Mouse (Mus musculus): ENCODE data around the gene Trpm2. TPM values are rescaled to one million over a fixed set of nuclear protein-coding genes. Genes with fewer than 3 reads are reported as not detected.

Trpm2 gene
- polyA plus RNA-seq, 1 experiment from 2014 or later: 0.19 TPM

- ATAC-seq (ENCODE audit: extremely low read depth, insufficient number of reproducible peaks, low FRiP score, low TSS enrichment): no peak
- WGBS: 42% methylated on average over 2 of the region's 2 CpGs
- no peak overlapping the region for H3K9ac ChIP-seq
- no peak overlapping the region for H3K4me2 ChIP-seq
- H3K36me3 ChIP-seq: no peaks in the 10 kb centered on the region
- H3K27me3 ChIP-seq (replicated peaks): no peaks in the 10 kb centered on the region
- no peak overlapping the region for H3K27ac ChIP-seq (replicated peaks)
- H3K9me3 ChIP-seq: no peaks in the 10 kb centered on the region
- no peaks in the 10 kb centered on the region for H3K4me1 ChIP-seq
- no peak overlapping the region for H3K4me3 ChIP-seq
Measured at GRCm38 (mm10) chr10:77939685-77940084, 30.7 kb downstream of the Trpm2 start.

DNA sequence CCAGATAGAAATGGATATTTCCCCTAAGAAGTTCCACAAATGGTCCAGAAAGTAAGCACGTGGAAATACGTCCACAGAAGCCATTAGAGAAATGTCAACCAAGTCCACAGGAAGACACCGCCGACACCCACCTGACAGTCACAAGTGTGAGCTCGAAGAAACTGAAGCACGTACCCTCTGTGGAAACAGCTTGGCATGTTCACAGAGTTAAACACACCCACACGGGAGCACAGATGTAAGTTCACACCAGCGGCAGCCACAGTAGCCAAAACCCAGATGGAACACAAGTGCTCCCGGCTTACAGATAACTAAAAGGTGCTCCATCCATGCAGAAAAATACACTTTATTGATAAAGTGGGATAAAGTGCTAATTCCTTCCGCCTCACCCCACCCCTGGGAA lies 43.0 kb downstream of the Trpm2 start:
- peaks cover 15% of the 10 kb centered on the region; the same call in 1 of the 2 replicates for H3K27me3 ChIP-seq (replicated peaks)
- no peak overlapping the region for H3K9ac ChIP-seq
- H3K27ac ChIP-seq (replicated peaks): no peak overlapping the region
- no peaks in the 10 kb centered on the region for H3K4me1 ChIP-seq
- no peaks in the 10 kb centered on the region for H3K36me3 ChIP-seq
- H3K4me2 ChIP-seq: no peak overlapping the region
- H3K4me3 ChIP-seq: no peak overlapping the region
- WGBS: 78% methylated on average over 10 of the region's 10 CpGs
- no peak for ATAC-seq (ENCODE audit: extremely low read depth, insufficient number of reproducible peaks, low FRiP score, low TSS enrichment)
- H3K9me3 ChIP-seq: no peaks in the 10 kb centered on the region

DNA sequence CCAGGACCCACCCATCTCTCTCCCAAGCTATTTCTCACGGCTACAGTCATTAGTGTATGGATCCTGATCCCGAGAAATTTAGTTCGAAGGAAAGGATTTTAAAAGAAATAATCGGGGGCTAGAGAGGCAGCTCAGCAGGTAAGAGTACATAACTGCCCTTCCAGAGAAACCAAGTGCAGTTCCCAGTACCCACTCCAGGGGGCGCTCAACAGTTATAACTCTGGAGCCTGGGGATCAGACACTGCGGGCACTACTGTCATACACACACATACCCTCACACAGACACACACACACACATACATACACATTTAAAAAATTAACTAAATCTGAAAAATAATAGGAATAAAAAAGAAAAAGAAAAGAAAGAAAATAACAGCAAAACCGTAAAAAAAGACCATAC lies 44.2 kb downstream of the Trpm2 start:
- no peaks in the 10 kb centered on the region for H3K4me1 ChIP-seq
- H3K27ac ChIP-seq (replicated peaks): no peak overlapping the region
- ATAC-seq (ENCODE audit: extremely low read depth, insufficient number of reproducible peaks, low FRiP score, low TSS enrichment): no peak
- WGBS: 30% methylated on average over 7 of the region's 7 CpGs
- H3K9me3 ChIP-seq: no peaks in the 10 kb centered on the region
- H3K9ac ChIP-seq: no peak overlapping the region
- no peak overlapping the region for H3K4me3 ChIP-seq
- H3K4me2 ChIP-seq: no peak overlapping the region
- no peaks in the 10 kb centered on the region for H3K36me3 ChIP-seq
- peaks cover 23% of the 10 kb centered on the region; the same call in 1 of the 2 replicates for H3K27me3 ChIP-seq (replicated peaks)

DNA sequence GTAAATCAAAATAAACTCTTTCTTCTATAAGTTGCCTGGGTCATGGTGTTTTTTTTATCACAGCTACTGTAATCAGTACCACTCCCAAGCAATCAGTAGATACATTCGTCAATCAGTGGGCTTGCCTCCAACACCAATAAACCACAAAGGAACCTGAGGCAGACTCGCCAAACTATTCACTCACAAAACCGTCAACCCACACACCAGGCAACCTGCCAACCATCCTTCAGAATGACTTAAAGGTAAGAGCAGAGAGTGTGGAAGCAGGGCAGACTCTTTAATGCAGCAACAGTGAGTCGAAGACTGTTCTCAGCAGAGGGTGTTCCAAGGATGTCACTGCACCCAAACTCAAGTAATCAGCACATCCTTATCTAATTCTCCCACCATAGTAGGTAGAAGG lies 47.7 kb downstream of the Trpm2 start:
- Histone ChIP-seq H3K27me3 (replicated peaks) (peaks cover 23% of the 10 kb centered on the region; the same call in 1 of the 2 replicates), H3K4me2 (no peak overlapping the region), H3K36me3 (no peaks in the 10 kb centered on the region), H3K4me3 (no peak overlapping the region), H3K9ac (no peak overlapping the region), H3K4me1 (no peaks in the 10 kb centered on the region), H3K9me3 (no peaks in the 10 kb centered on the region), H3K27ac (replicated peaks) (no peak overlapping the region)
- no peak for ATAC-seq (ENCODE audit: extremely low read depth, insufficient number of reproducible peaks, low FRiP score, low TSS enrichment)
- 49% methylated on average over 4 of the region's 4 CpGs for WGBS

GRCm38 (mm10) chr10:77921009-77921408 lies 49.4 kb downstream of the Trpm2 start:
- Histone ChIP-seq H3K36me3 (no peaks in the 10 kb centered on the region), H3K4me3 (no peak overlapping the region), H3K4me1 (no peaks in the 10 kb centered on the region), H3K9ac (no peak overlapping the region), H3K9me3 (no peaks in the 10 kb centered on the region), H3K4me2 (no peak overlapping the region), H3K27me3 (replicated peaks) (peaks cover 23% of the 10 kb centered on the region; the same call in 1 of the 2 replicates), H3K27ac (replicated peaks) (no peak overlapping the region)
- ATAC-seq (ENCODE audit: extremely low read depth, insufficient number of reproducible peaks, low FRiP score, low TSS enrichment): no peak; the same call in 1 of the 2 replicates
- 50% methylated on average over 5 of the region's 5 CpGs for WGBS

DNA sequence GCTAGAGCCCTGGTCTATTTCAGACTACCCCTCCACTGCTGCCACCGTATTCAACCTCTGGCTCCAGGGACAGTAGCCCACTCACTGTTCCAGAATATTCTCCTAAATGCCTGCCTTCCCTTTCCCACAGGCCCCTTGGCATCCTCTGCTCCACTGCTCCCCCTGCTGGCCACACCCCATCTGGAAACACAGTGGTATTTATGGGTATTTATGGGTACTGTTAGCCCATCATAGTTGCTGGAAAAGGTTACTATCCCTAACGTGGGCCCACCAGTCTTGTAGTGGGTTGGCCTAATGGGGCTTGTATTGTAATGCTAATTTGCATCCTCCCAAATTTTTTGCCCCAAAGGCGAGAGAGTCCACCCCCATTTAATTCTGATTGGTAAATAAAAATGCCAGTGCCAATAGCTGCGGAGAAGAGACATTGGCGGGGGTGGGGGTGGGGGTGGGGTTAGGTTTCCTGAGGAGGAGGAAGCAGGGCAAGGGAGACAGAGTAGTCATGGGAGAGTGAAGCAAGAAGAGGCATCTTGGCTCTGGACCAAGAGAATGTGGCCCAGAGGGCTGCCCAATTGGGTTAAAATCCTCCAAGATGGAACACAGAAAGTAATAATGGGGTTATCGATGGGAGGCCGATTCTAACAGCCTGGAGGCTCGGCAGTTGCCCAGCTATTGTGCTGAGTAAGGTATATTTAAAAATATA lies 53.6 kb downstream of the Trpm2 start:
- Histone ChIP-seq H3K9me3 (no peaks in the 10 kb centered on the region), H3K9ac (no peak overlapping the region), H3K27ac (replicated peaks) (no peak overlapping the region), H3K4me3 (no peak overlapping the region), H3K36me3 (no peaks in the 10 kb centered on the region), H3K4me1 (peaks cover 17% of the 10 kb centered on the region), H3K4me2 (no peak overlapping the region), H3K27me3 (replicated peaks) (0 out of 2 replicates have a peak, but pooled peaks cover 5% of the 10 kb centered on the region)
- WGBS: 60% methylated on average over 8 of the region's 8 CpGs
- no peak for ATAC-seq (ENCODE audit: extremely low read depth, insufficient number of reproducible peaks, low FRiP score, low TSS enrichment)

GRCm38 (mm10) chr10:77913292-77913691 lies 57.1 kb downstream of the Trpm2 start:
- Histone ChIP-seq H3K9ac (no peak overlapping the region), H3K4me2 (no peak overlapping the region), H3K27me3 (replicated peaks) (0 out of 2 replicates have a peak, but pooled peaks cover 7% of the 10 kb centered on the region), H3K27ac (replicated peaks) (no peak overlapping the region), H3K4me3 (no peak overlapping the region), H3K4me1 (peaks cover 17% of the 10 kb centered on the region), H3K9me3 (no peaks in the 10 kb centered on the region), H3K36me3 (no peaks in the 10 kb centered on the region)
- no peak for ATAC-seq (ENCODE audit: extremely low read depth, insufficient number of reproducible peaks, low FRiP score, low TSS enrichment)
- 53% methylated on average over 4 of the region's 4 CpGs for WGBS

- Histone ChIP-seq H3K36me3 (no peaks in the 10 kb centered on the region), H3K9me3 (no peaks in the 10 kb centered on the region; the same call in 1 of the 2 replicates), H3K9ac (no peak overlapping the region), H3K4me1 (peaks cover 17% of the 10 kb centered on the region), H3K4me2 (peak overlapping the region; percentile 7; the same call in 1 of the 2 replicates), H3K4me3 (no peak overlapping the region), H3K27ac (replicated peaks) (peak overlapping the region; percentile 20; the same call in 1 of the 2 replicates), H3K27me3 (replicated peaks) (0 out of 2 replicates have a peak, but pooled peaks cover 7% of the 10 kb centered on the region)
- 27% methylated on average over 7 of the region's 7 CpGs for WGBS
- peak; percentile 43; the same call in 1 of the 2 replicates for ATAC-seq (ENCODE audit: extremely low read depth, insufficient number of reproducible peaks, low FRiP score, low TSS enrichment)
Measured at GRCm38 (mm10) chr10:77912605-77913004, 57.8 kb downstream of the Trpm2 start.

DNA sequence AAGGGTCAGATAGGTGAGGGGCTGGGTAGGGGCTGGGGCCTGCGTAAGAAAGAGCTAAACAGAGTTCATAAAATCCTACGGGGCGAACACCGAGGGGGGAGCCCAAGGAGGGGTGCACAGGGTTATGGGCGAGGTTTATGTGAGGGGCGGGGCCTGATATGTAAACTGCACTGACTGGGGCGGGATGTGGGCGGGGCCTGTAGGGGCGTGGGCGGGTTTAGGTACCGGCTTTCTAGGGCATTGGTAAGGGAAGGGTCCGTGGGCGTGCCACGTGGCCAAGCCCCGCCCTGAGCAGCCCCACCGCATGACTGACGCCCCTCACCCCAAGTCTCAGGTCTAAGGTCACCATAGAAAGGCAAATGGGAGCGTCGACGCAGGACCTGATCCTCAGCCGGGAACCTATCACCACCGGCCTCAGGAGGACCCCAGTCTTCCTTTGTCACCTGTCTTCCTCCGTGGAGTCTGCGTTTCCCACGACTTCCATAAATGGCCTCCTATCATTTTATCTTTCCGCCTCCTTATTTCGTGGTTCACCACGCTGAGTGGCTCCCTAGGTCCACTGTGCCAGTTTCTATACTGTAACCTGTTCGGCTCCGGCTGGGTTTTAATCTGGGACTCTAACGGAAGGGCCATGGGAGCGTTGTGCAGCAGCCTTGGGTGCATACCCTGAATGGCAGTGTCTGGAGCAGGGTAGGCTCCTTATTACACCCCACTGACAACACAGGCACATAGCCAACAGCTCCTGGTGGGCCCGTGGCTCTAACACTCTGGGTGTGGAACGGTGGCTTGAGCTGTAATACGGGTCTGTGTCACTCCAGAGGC lies 67.3 kb downstream of the Trpm2 start:
- WGBS: 6% methylated on average over 35 of the region's 35 CpGs
- H3K9me3 ChIP-seq: peaks cover 3% of the 10 kb centered on the region; the same call in 1 of the 2 replicates
- peak; percentile 55 for ATAC-seq (ENCODE audit: extremely low read depth, insufficient number of reproducible peaks, low FRiP score, low TSS enrichment)
- peaks cover 10% of the 10 kb centered on the region; the same call in 1 of the 2 replicates for H3K4me1 ChIP-seq
- H3K27ac ChIP-seq (replicated peaks): no peak overlapping the region
- peak overlapping the region; percentile 80 for H3K9ac ChIP-seq
- H3K27me3 ChIP-seq (replicated peaks): peaks cover 25% of the 10 kb centered on the region
- peak overlapping the region; percentile 66 for H3K4me3 ChIP-seq
- H3K36me3 ChIP-seq: no peaks in the 10 kb centered on the region
- H3K4me2 ChIP-seq: peak overlapping the region; percentile 87

GRCm38 (mm10) chr10:77902211-77902893 lies 68.0 kb downstream of the Trpm2 start, which contains the start of gene Lrrc3:
Lrrc3 (minus strand) TSS chr10:77902536.
- H3K4me3 ChIP-seq: peak within 1 kb of the TSS; percentile 66
- ATAC-seq (ENCODE audit: extremely low read depth, insufficient number of reproducible peaks, low FRiP score, low TSS enrichment): peak; percentile 32
- H3K36me3 ChIP-seq: no peaks in the 10 kb centered on the region
- H3K9me3 ChIP-seq: peaks cover 3% of the 10 kb centered on the region; the same call in 1 of the 2 replicates
- peaks cover 10% of the 10 kb centered on the region; the same call in 1 of the 2 replicates for H3K4me1 ChIP-seq
- WGBS: under 1% methylated on average over 42 of the region's 46 CpGs
- peaks cover 26% of the 10 kb centered on the region for H3K27me3 ChIP-seq (replicated peaks)
- no peak within 1 kb of the TSS for H3K27ac ChIP-seq (replicated peaks)
- H3K4me2 ChIP-seq: peak within 1 kb of the TSS; percentile 87
- H3K9ac ChIP-seq: peak within 1 kb of the TSS; percentile 80

- Histone ChIP-seq H3K27me3 (replicated peaks) (peaks cover 26% of the 10 kb centered on the region), H3K9ac (peak overlapping the region; percentile 80), H3K4me3 (peak overlapping the region; percentile 66), H3K9me3 (0 out of 2 replicates have a peak, but pooled peaks cover 3% of the 10 kb centered on the region), H3K36me3 (no peaks in the 10 kb centered on the region), H3K27ac (replicated peaks) (no peak overlapping the region), H3K4me1 (peaks cover 10% of the 10 kb centered on the region; the same call in 1 of the 2 replicates), H3K4me2 (peak overlapping the region; percentile 87)
- no peak for ATAC-seq (ENCODE audit: extremely low read depth, insufficient number of reproducible peaks, low FRiP score, low TSS enrichment)
- 4% methylated on average over 14 of the region's 14 CpGs for WGBS
Measured at GRCm38 (mm10) chr10:77901871-77902210, 68.5 kb downstream of the Trpm2 start.

All from heart, embryonic 13.5 days (tissue).